Mouse (Mus musculus) kidney, adult 10 weeks (tissue): ENCODE data around the gene Tmem178b. TPM values are rescaled to one million over a fixed set of nuclear protein-coding genes. Genes with fewer than 3 reads are reported as not detected.

Experiments
- polyA plus RNA-seq: library from polyadenylated mRNA; stranded (reverse); fragments of 350-450 nt; fragmentation: Illumina TruSeq; extraction: RNeasy Lipid Tissue Mini Kit (QIAGEN cat#74804); gene quantifications from one replicate; pipeline ENCODE4 v1.2.3, GENCODE M21; 2014; ENCODE audit warnings: low read depth, low replicate concordance

Tmem178b gene
- polyA plus RNA-seq: 2.1 TPM

GRCm38 (mm10) chr6:39872901-39873591, at the start of gene Tmem178b:
Gene Tmem178b, plus strand, starts transcription at chr6:39873271.

Other genes with a start within 250 kb of the Tmem178b start
- 28.9 TPM for gene Braf, start 147.8 kb upstream of the Tmem178b start, polyA plus RNA-seq
- 223 TPM for gene Mrps33, start 62.3 kb upstream of the Tmem178b start, polyA plus RNA-seq